Mouse (Mus musculus) gastrocnemius, postnatal 14 days (tissue): ENCODE measurements around the gene Tra2a. TPM values are rescaled to one million over a fixed set of nuclear protein-coding genes. Genes with fewer than 3 reads are reported as not detected.
A peak's percentile ranks its signal among the peaks of the same experiment; 100 is the strongest.

Source experiments
- DNase-seq: peaks from one replicate; pipeline ENCODE4 v3.0.0; 2021; ENCODE audit warnings: mixed read lengths
- intact Hi-C: fragments of 180-260 bp; cut with DNase I; formaldehyde crosslinking; loops from one replicate; pipeline ENCODE4 v1.15.1; 2025; ENCODE audit warnings: low total_unique reads
- total RNA-seq, 2 experiments: library from RNA; stranded (reverse); gene quantifications; 2 replicates each; pipeline ENCODE4 v1.2.3; 2021

Gene Tra2a
- total RNA-seq, 2 experiments from 2014 or later: 15.8 to 18.1 TPM

DNA sequence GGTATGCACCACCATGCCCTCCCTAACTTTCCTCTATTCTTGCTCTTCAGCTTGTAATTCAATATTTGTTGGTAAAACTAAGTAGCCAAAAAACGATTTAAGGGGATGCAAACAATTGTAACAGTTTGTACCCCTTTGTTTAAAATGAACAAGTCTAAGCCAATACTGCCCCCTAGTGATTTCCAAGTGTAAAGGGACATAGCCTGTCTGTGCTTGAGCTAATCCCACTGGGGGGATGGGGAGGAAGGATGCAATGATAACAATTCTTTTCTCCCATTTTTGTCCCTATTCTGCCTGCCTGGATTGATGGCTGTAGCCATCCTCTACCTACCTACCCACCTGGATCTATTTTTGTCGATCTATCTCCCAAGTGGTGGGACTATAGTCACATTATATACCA, 16.6 kb downstream of the Tra2a start:
- intact Hi-C loops: no loop called here
- DNase-seq: no peak

DNA sequence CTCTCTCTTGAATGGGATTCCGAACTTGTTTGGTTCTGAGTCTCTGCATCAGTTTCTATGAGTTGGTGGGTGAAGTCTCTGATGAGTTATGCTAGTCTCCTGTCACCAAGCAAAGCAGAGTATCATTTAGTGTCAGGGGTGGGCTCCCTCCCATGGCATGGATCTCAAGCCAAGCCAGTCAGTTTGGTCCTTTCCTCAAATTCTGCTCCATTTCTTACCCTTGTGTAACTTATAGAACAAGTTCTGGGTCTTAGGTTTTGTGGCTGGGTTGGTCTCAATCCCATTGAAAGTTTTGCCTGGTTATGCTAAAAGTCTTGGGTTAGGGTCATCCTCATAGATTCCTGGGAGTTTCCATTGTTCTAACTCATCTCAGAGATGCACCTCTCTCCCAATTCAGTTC, 21.5 kb downstream of the Tra2a start:
- intact Hi-C loops: no loop called here
- DNase-seq: no peak

DNA sequence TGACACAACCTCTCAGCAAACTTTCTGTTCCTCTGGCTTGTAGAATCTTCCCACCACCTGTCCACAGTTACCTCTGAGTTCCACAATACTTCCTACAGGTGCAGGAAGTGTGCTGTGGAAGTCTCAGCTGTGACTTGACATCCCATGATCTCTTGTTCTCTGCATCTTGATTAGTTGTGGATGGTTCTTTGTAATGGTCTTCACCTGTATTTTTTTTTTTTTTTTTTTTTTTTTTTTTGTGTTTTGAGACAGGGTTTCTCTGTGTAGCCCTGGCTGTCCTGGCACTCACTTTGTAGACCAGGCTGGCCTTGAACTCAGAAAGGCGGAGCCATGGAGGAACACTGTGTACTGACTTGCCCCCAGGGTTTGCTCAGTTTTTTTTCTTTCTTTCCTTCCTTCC, 22.3 kb downstream of the Tra2a start:
- intact Hi-C loops: no loop called here
- DNase-seq: no peak

DNA sequence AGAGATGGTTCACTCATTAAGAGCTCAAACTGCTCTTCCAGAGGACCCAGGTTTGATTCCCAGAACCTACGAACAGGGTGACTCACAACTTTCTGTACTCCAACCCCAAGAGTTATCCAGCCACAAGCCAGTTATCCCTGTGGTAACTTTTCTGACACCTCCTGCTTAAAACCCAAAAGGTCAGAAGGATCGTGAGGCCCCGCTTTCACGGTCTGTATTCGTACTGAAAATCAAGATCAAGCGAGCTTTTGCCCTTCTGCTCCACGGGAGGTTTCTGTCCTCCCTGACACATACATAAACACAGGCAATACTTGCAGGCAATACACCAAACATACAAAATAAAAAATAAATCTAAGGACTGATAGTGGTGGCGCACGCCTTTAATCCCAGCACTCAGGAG, 27.5 kb downstream of the Tra2a start:
- peak; percentile 100 for DNase-seq
- intact Hi-C loops: no loop called here

DNA sequence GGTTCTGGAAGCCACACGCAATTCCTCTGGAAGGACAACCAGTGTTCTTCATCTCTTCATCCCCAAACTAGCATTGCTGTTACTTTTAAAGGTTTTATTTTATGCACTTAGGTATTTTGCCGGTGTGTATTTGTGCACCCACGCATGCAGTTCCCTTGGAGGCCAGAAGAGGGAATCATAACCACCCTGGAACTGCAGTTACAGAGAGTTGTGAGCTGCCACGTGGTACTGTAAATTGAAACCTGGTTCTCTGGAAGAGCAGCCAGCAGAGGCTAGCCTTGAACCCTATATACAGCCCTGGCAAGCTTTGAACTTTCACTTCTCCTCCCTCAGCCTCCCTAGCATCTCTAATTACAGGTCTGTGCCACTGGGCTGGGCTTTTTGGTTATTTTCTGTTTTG, 30.5 kb downstream of the Tra2a start:
- no peak for DNase-seq
- intact Hi-C loops: no loop called here

DNA sequence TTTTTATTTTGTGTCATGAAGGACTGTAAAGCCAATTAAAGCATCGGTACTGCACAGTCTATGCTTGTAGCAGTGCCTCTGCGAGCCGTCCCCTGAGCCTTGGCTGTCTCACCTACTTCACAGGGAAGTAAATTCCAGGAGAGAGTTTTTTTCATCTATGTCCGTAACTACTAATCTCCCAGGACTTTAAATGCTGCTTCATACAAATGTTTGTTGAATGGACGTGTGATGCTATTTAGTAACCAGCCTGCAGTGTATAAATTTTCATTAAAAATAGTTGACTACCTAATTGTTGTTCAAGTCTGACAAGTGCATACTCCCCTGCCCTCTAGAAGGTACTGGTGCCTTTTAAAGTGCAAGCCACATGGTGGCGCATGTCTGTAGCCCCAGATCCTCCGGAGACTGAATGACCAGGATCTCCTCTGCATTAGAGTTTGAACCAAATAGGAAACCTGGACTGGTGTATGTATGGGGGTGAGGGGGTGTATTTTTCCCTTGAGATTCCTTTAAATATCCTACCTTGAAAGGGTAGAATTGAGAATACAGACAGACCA, 35.6 kb downstream of the Tra2a start:
- peak; percentile 22 for DNase-seq
- intact Hi-C loops: loop anchor here (5.0 kb wide), 1 partner anchor 169 kb away; the partner anchor contains the start of gene Stk31

DNA sequence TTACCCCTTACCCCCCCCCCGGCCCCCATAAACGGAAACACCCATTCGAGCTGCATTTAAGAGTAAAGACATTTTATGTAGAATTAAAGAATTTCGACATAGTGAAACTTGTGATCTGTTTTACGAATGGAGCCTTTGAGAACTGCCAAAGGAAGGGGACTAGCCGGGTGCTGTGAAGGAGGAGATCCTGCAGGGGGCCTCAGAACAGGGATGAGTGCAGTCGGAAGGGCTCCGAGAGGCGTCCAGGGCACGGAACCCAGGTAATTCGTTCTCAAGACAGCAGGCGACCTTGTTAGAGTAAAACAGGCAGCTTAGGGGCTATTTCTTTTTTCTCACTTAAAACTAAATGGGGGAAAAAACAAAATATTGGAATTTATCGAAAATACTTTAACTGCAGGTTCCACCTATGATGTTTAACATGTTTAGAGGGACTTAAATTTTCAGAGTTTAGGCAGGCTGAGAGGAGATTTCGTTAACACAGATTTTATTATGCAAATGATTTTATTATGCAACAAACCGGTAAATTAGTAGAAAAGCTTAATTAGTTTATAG, 36.6 kb downstream of the Tra2a start:
- intact Hi-C loops: loop anchor here (5.0 kb wide), 1 partner anchor 170 kb away; the partner anchor contains the start of gene Stk31
- DNase-seq: no peak

DNA sequence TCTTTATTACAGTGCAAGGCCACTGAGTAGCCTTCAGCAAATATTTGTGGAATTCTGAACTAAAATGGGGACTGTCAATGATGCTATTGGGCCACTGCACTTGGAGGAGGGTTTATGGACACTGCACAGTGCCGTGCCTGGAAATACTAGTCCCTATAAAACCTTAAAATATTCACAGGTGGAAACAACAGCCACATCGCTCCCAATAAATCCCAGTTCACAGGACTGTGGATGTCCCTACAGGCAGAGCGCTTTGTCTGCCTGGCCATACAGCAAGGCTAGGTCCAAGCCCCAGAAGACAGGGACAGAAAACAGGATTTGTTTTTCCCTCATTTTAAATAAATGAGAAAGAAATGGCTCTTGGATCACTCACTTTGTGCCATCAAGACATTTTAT, 38.1 kb downstream of the Tra2a start:
- DNase-seq: no peak
- intact Hi-C loops: loop anchor here (5.0 kb wide), 1 partner anchor 172 kb away; the partner anchor contains the start of gene Stk31

DNA sequence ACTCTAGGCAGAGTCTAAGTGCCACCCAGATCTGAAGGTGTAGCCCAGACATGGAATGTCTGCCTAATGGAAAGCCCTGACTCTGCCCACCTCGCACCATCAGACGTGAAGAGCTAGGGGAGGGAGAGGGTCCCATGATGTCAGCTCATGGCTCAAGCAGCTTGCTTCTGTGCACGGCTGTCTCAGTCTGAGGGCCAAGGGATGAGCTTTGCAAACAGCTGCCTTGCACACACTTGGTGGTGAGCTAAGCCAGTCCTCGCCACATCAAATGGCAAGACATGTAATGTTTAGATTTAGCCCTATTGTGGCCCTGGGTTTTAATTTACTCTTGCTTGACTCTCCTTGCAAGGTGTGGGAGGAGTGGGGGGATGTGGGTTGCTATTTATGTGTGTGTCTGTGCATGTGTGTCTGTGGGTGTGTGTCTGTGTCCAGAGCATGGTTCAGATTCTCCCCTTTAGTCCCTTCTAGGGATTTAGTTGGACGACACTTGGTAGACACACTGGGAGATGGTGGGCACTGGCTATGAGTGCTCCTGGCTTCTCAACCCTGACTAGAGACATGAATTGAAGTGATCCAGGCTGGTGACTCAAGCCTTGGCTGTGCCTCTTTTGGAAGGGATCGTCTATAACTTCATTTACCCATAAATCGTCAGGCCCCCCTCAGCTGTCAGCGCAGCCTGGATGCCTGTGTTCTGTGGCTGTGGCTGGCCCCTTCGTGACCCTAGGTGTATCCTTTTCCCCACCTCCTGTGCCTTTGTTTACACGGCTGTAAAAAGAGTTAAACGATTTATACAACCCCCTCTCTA, 38.7 kb downstream of the Tra2a start:
- intact Hi-C loops: loop anchor here (5.0 kb wide), 1 partner anchor 172 kb away; the partner anchor contains the start of gene Stk31

DNA sequence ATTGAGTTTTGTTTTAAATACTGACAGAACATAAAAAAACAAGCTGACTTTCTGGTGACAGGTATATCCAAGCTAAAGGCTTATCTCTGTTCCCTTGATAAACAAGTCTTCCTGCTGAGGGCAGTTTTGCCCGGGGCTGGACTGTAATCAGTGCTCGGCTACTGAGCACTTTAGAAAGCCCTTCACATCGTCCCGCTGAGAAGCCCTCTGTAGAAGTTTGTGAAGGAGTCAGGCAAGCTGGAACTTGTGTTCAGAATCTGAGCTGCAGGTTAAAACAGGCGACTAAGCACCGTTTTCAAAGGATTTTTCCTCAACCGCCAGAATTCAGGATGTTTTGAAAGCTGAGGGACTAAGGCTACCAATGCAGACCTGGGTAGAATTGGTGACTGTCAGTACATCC, 41.9 kb downstream of the Tra2a start:
- no peak for DNase-seq
- intact Hi-C loops: no loop called here

More for the DNA sequence above, 38.7 kb downstream of the Tra2a start:
- no peak for DNase-seq

DNA sequence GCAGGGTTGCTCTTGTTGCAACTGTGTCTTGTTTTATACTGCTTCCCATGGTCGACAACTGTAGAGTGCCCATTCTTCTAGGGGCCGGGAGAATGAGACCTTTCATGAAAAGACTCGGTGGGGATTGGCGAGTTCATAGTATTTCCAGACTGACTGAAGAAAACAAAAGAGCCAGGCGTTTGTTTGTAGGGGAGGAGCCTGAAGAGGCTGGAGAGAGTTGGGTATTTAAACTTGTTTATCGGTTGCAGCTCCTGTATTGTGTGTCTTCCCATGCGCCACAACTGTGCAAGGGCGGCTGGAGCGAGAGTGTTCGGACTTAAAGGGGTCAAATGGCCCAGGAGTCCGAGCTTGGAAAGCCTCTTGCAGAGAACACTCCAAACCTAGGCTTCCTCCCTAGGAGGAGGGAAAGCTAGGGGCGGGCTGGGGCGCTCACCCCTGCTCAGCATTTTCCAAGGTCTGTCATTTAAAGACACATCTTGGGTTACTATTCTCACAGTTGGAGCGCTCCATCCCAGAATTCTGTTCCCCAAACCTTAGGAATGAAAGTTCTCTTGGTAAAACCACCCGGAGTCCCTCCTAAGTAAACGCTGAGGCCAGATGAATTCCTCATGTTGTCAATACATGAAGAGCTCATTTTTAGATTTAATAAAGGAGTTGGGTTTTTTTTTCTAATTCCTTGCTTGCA, 43.8 kb downstream of the Tra2a start:
- intact Hi-C loops: loop anchor here (10.0 kb wide), 1 partner anchor 1965 kb away; no protein-coding TSS in a partner anchor
- no peak for DNase-seq

DNA sequence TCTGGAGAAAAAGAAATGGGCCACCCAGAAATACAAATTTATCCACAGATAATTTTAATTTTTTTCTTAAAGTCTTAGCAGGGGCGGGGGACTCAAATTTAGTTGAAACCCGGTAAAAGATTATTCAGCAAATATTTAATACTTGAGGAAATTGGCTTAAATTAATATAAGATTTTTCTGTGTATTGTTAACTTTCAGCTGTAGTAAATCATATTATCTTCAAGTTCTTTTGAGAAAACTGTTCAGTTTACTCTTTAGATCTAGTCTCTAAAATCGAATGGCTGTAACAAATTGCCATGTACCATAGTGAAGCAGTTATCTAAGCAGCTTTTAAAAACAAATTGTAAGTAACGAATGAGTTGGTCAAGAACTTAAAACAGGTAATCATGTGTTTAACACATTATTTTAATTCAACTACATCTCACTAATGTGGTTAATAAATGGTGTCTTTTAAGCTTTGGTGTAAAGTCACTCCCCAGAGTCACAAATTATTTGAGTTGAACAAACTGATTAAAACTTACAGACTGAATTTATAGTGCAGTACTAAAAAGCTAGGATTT, 44.8 kb downstream of the Tra2a start:
- intact Hi-C loops: loop anchor here (10.0 kb wide), 1 partner anchor 1966 kb away; no protein-coding TSS in a partner anchor
- no peak for DNase-seq

DNA sequence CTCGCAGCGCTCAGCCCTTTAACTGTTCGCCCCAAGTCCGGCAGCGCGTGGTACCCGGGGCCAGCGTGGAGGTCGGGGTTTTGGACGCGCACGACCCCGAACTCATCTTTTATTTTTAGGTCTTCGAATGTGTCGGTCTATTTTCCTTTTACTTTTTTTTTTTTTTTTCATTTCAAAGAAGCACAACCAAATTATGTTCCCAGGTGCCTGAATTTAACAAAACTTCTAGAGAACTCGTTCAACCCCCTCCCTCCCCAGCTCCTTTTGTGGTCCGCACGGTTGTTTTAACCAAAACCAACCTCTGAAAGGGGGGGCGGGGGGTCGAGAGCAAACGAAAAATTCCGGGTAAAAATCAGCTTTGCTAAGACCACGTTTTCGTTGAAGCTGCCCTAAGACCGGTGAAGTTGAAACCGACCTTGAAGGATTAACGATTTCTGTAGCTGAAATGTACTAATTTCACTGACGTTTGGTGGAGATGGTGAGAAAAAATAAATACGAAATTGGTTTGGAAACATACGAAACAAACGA, 45.5 kb downstream of the Tra2a start:
- DNase-seq: no peak
- intact Hi-C loops: loop anchor here (10.0 kb wide), 1 partner anchor 1966 kb away; no protein-coding TSS in a partner anchor

DNA sequence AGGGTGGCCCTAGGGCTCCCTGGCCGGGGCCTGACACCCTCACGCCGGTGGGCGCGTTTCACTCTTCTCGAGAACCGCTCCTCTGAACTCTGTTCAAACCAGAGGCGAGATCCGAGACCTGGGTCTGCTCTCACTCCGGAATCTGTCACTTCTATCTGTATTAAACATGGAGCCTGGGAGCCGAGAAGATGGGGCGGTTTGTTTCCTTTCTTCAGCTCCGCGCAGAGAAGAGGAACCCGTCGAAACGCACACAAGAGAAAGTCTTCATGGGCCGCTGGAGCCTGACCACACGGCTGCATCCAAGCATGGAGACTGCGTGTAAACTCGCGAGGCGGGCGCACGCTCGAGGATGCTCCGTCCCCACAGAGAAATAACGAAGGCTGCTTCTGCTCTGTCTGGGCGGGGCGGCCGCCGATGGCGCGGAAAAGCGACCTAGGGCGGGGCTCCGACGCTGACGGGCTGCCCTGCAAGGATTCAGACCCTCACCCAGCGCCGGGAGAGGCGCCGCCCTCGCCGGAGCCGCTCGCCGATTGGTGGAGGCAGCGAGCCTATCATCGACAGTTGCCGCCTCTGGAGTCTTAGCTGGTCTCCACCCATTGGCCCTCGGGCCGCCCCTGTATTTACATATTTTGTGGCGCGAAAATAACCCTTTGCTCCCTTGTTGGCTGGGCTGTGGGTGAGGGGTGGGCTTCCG, 46.1 kb downstream of the Tra2a start:
- intact Hi-C loops: loop anchor here (10.0 kb wide), 1 partner anchor 1967 kb away; no protein-coding TSS in a partner anchor
- peak; percentile 73 for DNase-seq

DNA sequence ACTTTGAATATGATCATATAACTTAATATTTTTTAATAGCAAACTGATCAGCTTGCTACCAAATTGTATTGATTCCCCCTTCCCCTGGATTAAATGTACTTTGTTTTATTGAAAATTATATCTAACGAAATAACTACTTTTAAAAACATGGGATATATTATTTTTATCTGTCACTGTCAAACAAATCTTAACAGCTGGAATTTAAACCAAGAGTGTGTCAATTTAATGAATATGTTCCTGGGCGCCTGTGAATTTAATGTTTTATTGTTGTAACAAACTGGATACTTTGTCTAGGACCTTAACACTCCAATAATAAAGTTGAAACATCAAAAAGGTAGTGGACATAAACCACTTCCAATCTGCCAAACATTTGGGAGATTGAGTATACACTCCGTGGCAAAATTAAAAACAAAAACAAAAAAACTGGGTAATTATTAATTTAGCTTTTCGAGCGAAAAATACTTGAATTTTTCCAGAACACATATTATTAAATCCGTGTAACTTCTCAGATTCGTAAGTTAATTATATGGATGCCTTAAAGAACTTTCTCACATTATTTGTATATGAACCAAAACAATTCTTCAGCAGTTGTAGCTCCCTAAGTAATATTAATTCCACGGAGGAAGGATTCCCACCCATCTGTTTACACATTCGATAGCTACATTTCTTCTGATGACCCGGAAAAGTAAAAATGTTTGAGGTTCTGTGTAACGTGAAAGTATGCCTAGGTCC, 46.9 kb downstream of the Tra2a start:
- intact Hi-C loops: loop anchor here (10.0 kb wide), 1 partner anchor 1968 kb away; no protein-coding TSS in a partner anchor
- no peak for DNase-seq

DNA sequence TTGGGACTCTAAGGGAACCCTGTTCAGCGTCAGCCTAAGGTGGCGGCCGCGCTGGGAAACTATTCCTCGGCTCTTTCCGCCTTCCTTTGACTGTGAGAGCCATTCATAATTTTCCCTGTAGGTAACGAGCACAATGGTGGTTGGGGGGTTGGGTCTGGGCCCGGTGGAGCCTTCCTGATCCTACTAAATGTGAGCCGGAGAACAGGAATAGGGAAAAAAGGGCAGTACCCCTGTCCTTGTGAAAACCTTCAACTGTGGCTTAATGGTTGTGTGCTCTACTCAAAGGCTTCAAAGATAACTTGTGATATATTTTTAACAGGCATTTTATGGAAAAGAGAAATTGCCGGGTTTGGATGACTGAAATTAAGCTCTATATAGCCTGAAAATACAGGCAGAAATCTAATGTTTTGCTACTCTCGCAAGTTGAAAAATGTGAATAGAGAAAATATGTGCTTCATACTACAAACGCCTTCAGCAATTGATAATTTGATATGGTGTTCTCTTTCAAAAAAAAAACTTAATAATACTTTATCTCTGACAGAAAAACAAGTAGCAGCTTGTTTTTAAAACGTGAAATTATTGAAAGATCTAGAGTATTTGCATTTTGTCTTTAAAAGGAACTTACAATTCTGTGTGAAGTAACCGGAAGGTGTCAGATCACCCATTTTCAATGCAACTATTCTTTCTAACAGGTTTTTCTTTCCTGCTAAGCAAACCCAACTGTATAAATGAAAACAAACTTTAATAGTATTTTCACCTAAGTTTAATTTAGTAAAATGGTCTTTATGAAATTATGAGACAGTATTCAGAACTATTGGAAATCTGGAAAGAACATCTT, 47.9 kb downstream of the Tra2a start:
- DNase-seq: no peak
- intact Hi-C loops: loop anchor here (10.0 kb wide), 1 partner anchor 1969 kb away; no protein-coding TSS in a partner anchor
